Mouse (Mus musculus) heart, postnatal 36 days (tissue): ENCODE results near the gene Ctf2. TPM values are rescaled to one million over a fixed set of nuclear protein-coding genes. Genes with fewer than 3 reads are reported as not detected.
"Not testable (repeated sequence)": the region's sequence is repeated elsewhere in the genome, so short reads cannot be mapped to it uniquely, and the experiment has no call there.

Source experiments
- DNase-seq, 2 experiments: peaks; one replicate each; pipeline ENCODE4 v3.0.0; 2021 to 2022
- intact Hi-C: fragments of 180-260 bp; cut with DNase I; formaldehyde crosslinking; loops from one replicate; pipeline ENCODE4 v1.15.1; 2025
- total RNA-seq, 2 experiments: library from RNA; stranded (reverse); gene quantifications; 2 replicates each; pipeline ENCODE4 v1.2.3; 2021

Ctf2 gene
- total RNA-seq, 2 experiments from 2014 or later = not detected

GRCm38 (mm10) chr7:127719258-127719657 is 12.7 kb downstream of the Ctf2 start:
- DNase-seq = no peak
- intact Hi-C loops = loop anchor here (1.0 kb wide), 1 partner anchor 25 kb away; the partner anchor contains the start of gene Fbxl19

DNA sequence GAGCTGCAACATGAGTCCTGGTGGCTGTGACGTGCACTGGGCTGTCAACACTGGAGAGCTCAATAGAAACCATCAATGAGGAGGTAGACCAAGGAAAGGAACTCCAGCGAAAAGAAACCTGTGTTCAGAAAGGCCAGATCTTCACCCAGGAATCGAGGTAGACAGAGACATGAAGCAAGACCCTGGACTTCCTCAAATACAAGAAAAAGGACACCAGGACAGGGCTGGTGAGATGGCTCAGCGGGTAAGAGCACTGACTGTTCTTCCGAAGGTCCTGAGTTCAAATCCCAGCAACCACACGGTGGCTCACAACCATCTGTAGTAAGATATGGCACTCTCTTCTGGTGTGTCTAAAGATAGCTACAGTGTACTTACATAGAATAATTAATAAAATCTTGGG is 13.6 kb downstream of the Ctf2 start:
- intact Hi-C loops = no loop called here
- DNase-seq = no peak

- intact Hi-C loops = loop anchor here (1.0 kb wide), 1 partner anchor 26 kb away; no protein-coding TSS in a partner anchor
- DNase-seq = peak; percentile 76 to 77
Observed at GRCm38 (mm10) chr7:127716992-127717391, 15.0 kb downstream of the Ctf2 start.

DNA sequence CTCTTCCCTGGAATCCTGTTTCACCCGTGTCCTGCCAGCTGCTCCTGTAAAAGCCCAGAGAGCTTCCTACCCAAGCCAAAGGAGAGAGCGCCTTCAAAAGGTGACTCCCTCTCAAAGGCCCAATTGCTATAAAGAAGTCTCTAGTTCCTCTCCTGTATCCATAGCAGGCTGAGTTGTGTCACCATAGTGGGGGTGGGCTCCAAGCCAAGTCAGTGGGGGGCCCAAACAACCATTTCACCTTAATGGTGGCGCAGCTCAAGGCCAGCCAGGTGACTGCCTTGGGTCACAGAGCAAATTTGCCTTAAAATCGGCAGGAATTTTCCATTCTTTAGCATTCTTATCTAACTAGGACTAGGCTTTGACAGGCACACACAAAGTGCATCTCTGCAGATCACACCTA is 17.1 kb downstream of the Ctf2 start:
- intact Hi-C loops = no loop called here
- DNase-seq = no peak

GRCm38 (mm10) chr7:127712461-127713385 is 19.2 kb downstream of the Ctf2 start, which contains the start of gene Ctf1:
Gene Ctf1 (plus strand): TSS chr7:127712736.
- DNase-seq = peak; percentile 73 to 75
- intact Hi-C loops = loop anchor here (2.0 kb wide), 1 partner anchor 54 kb away; no protein-coding TSS in a partner anchor

GRCm38 (mm10) chr7:127711456-127711855 is 20.5 kb downstream of the Ctf2 start:
- intact Hi-C loops = no loop called here
- no peak for DNase-seq

DNA sequence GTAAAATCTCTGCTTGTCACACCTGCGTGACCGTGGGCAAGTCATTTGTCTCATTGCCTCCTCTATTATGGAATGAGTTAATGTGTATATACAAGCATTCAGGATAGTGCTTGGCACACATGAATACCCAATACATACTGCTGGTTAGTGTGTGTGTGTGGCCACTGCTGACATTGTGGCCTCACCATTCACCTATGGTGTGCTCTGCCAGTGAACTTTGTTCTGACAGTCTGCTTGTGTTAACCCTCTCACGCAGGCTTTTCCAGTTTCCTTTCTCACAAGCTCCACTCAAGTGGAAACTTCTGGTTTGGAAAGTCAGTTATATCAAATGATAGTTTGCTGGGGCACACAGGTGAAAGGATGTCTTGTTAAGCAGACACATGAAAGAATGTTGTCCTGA is 20.9 kb downstream of the Ctf2 start:
- no peak for DNase-seq
- intact Hi-C loops = no loop called here

- intact Hi-C loops = no loop called here
- DNase-seq = no peak
Observed at GRCm38 (mm10) chr7:127709261-127709979, 22.5 kb downstream of the Ctf2 start.

GRCm38 (mm10) chr7:127708207-127709078 is 23.5 kb downstream of the Ctf2 start, which contains the start of gene Bcl7c:
Gene Bcl7c (minus strand): TSS chr7:127708933.
- intact Hi-C loops = loop anchor here (1.0 kb wide), 1 partner anchor 33 kb away; no protein-coding TSS in a partner anchor
- DNase-seq = peak; percentile 88 to 91

GRCm38 (mm10) chr7:127707957-127708206 is 24.1 kb downstream of the Ctf2 start:
- DNase-seq = no peak
- intact Hi-C loops = loop anchor here (1.0 to 2.0 kb wide), 2 partner anchors 15 to 33 kb away; no protein-coding TSS in a partner anchor

GRCm38 (mm10) chr7:127707045-127707956 is 24.7 kb downstream of the Ctf2 start:
- DNase-seq = no peak
- intact Hi-C loops = loop anchor here (2.0 kb wide), 1 partner anchor 14 kb away; no protein-coding TSS in a partner anchor

GRCm38 (mm10) chr7:127705706-127706105 is 26.3 kb downstream of the Ctf2 start:
- intact Hi-C loops = loop anchor here (2.0 kb wide), 1 partner anchor 13 kb away; no protein-coding TSS in a partner anchor
- no peak for DNase-seq

DNA sequence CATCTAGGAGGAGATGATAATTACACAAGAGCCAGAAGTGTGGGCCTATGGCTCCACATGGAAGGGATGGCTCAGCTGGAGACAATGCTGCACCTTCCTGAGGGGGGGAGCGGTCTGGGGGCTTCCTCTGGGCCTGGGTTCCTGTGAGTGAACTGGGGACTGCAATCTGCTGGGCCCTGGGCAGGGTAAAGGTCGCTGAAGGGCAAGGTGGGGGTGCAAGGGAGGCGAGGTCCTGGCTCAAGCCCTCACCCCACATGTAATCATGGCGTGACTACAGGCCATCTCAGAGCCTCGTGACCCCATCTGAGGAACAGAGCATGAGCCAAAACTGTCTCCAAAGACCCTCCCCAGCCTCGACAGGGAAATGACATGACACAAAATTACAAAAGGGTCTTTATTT is 27.4 kb downstream of the Ctf2 start:
- intact Hi-C loops = no loop called here
- DNase-seq = no peak

DNA sequence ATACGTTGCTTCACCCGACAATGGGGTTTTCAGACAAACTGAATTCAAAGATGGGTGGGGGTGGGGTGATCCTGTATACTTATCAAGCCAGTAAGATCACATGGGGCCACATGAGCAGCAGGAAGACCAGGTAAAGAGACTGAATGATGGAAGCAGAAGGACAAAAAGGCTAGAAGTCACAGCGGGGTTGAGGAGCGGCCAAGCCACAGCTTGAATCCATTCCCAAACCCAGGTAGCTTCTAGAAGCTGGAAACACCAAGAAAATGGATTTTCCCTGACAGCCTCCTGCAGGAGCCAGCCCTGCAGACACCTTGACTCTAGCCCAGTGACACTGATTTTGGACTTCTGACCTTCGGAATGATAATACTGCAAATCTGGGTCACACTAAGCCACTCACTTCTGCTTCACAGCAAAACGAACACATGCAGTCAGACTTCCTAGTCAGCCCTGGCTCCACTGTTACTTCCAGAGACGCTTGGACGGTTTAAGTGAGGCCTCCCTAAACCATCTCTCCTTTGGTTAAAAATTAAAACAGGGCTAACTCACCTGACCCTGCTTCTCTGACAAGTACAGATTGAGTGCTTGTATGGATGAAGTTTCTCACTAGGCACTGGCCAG is 28.3 kb downstream of the Ctf2 start:
- no peak for DNase-seq
- intact Hi-C loops = no loop called here

GRCm38 (mm10) chr7:127700712-127701331 is 31.1 kb downstream of the Ctf2 start:
- intact Hi-C loops = no loop called here
- no peak for DNase-seq

DNA sequence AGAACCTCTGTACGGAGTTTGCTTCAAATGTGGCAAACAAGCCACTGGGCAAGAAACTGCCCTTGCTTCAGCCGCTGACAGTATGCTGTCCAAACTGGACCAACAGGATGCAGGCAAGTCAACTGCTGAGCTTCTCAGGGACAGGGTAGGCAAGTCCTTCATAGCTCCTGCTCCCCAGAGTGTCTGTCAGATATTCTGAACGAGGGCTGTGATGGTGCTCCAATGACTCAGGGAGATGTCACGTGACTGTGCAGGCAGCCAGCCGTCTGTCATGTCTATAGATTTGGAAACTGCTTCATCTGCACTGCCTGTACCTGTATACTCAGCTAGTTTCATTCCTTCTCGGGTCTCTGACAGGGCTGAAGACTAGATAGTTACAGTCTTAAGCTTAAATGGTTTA is 33.0 kb downstream of the Ctf2 start:
- DNase-seq = no peak
- intact Hi-C loops = no loop called here

GRCm38 (mm10) chr7:127693730-127694129 is 38.2 kb downstream of the Ctf2 start:
- intact Hi-C loops = loop anchor here (2.0 kb wide), 1 partner anchor 13 kb away; no protein-coding TSS in a partner anchor
- not testable (repeated sequence) for DNase-seq

DNA sequence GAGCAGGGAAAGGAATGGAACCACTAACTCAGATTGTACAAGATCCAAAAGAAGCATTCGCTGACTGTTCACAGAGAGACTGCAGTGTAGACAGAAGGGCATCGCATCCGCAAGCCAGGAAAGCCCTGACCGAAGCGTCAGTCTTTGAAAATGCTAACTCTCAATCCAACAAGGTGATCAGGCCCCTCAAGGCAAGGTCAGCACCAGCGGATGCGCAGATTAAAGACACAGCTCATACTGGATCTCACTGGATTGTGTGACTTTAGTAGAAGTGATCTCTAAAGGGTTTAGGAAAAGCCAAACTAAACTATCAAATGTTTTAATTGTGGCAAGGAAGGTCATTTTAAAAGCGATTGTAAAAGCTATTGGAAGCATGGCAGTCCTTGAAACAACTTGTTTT is 38.7 kb downstream of the Ctf2 start:
- DNase-seq = no peak
- intact Hi-C loops = loop anchor here (2.0 kb wide), 1 partner anchor 14 kb away; no protein-coding TSS in a partner anchor
